Comparison of ENCODE assay signal across 20 mouse cellular contexts in the genomic region with DNA sequence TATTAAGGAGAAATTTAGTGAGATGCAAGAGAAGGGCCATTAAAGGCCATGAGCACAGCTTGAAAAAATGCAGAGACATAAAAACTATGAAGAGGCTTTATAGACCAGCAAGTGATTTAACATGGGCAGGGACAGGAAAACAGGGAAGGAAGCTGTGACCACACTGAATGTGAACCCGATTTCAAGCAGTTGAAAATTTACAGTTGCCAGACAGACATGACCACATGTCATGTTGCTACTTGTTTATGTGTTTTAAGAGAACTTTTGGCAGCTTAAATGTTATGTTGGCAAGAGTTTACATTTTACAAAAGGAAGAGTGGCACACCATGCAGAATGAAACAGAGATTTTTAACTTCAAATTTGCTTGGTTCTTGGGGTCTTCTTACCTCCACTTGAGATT.
"Had no signal": no experiment of that assay in that cellular context is flagged by ENCODE, and none has a peak within 500 bp of the region (broad histone marks: within the 10 kb centered on the region; RNA-seq: fewer than 3 reads in every experiment).

No protein-coding gene starts in this region.

- H3K4me2 ChIP-seq: limb, embryonic 13.5 days; liver, embryonic 12.5 days; liver, embryonic 15.5 days; lung, embryonic 15.5 days; midbrain, embryonic 12.5 days; midbrain, embryonic 15.5 days; neural tube, embryonic 12.5 days; neural tube, embryonic 15.5 days; stomach, embryonic 15.5 days had no signal

- H3K9ac ChIP-seq: limb, embryonic 13.5 days; liver, embryonic 12.5 days; liver, embryonic 15.5 days; lung, embryonic 15.5 days; midbrain, embryonic 12.5 days; midbrain, embryonic 15.5 days; neural tube, embryonic 12.5 days; neural tube, embryonic 15.5 days; stomach, embryonic 15.5 days had no signal

- H3K4me3 ChIP-seq: limb, embryonic 10.5 days; limb, embryonic 13.5 days; liver, embryonic 12.5 days; liver, embryonic 15.5 days; lung, embryonic 15.5 days; midbrain, embryonic 12.5 days; midbrain, embryonic 15.5 days; neural tube, embryonic 12.5 days; neural tube, embryonic 15.5 days; stomach, embryonic 15.5 days had no signal

- ATAC-seq: liver, embryonic 12.5 days; midbrain, embryonic 15.5 days had no signal

- H3K27ac ChIP-seq: limb, embryonic 10.5 days; limb, embryonic 13.5 days; liver, embryonic 12.5 days; liver, embryonic 15.5 days; lung, embryonic 15.5 days; midbrain, embryonic 12.5 days; midbrain, embryonic 15.5 days; neural tube, embryonic 12.5 days; neural tube, embryonic 15.5 days; stomach, embryonic 15.5 days had no signal

- H3K27me3 ChIP-seq: liver, embryonic 12.5 days; liver, embryonic 15.5 days; lung, embryonic 15.5 days; midbrain, embryonic 12.5 days; midbrain, embryonic 15.5 days; neural tube, embryonic 12.5 days; neural tube, embryonic 15.5 days; stomach, embryonic 15.5 days had no signal

- H3K4me1 ChIP-seq: limb, embryonic 10.5 days; limb, embryonic 13.5 days; liver, embryonic 12.5 days; liver, embryonic 15.5 days; lung, embryonic 15.5 days; midbrain, embryonic 12.5 days; midbrain, embryonic 15.5 days; neural tube, embryonic 12.5 days; neural tube, embryonic 15.5 days; stomach, embryonic 15.5 days had no signal

- H3K9me3 ChIP-seq: limb, embryonic 10.5 days; limb, embryonic 13.5 days; liver, embryonic 12.5 days; liver, embryonic 15.5 days; lung, embryonic 15.5 days; midbrain, embryonic 12.5 days; midbrain, embryonic 15.5 days; neural tube, embryonic 12.5 days; neural tube, embryonic 15.5 days; stomach, embryonic 15.5 days had no signal

- DNase-seq: kidney, postnatal 14 days; kidney, postnatal 4 days; liver; lung, adult 18-20 months; lung, postnatal 10 days; lung, postnatal 4 days; right cerebral cortex, adult 18-20 months; right cerebral cortex, postnatal 14 days; right cerebral cortex, postnatal 4 days; thymus, postnatal 25 days had no signal

- H3K36me3 ChIP-seq: limb, embryonic 10.5 days; limb, embryonic 13.5 days; liver, embryonic 12.5 days; liver, embryonic 15.5 days; lung, embryonic 15.5 days; midbrain, embryonic 12.5 days; midbrain, embryonic 15.5 days; neural tube, embryonic 12.5 days; neural tube, embryonic 15.5 days; stomach, embryonic 15.5 days had no signal
